Mouse (Mus musculus) Muller cell, postnatal 12 days (primary cell): Measurements from ENCODE around the gene Fcrl6.

ENCODE experiments used
- DNase-seq: peaks from one replicate; pipeline ENCODE4 v3.0.0-alpha.2; 2015; ENCODE audit errors: inconsistent ontology term

Gene Fcrl6

GRCm38 (mm10) chr1:172614654-172615053 lies 12.3 kb upstream of the Fcrl6 start:
- DNase-seq, result no peak

DNA sequence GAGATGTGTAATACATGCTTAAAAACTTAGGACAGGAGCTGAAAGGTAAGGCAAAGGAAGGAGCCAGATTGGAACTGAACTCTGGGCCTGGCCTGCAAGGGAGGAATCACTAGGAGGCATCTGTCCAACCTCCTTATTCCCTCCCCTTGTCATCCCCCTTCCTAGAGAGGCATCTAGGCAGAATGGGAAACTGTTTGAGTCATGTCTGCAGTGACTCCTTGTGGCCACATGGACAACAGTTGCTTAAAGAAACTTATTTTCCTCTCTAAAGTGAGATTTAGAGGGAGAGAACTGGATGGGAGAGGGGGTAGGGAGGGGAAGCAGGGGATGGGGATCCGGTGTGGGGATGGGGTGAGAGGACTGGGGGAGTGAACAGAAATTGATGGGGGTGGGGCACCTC lies 10.4 kb upstream of the Fcrl6 start:
- peak; percentile 5 for DNase-seq

GRCm38 (mm10) chr1:172611304-172611703 lies 9.0 kb upstream of the Fcrl6 start:
- DNase-seq, result no peak

DNA sequence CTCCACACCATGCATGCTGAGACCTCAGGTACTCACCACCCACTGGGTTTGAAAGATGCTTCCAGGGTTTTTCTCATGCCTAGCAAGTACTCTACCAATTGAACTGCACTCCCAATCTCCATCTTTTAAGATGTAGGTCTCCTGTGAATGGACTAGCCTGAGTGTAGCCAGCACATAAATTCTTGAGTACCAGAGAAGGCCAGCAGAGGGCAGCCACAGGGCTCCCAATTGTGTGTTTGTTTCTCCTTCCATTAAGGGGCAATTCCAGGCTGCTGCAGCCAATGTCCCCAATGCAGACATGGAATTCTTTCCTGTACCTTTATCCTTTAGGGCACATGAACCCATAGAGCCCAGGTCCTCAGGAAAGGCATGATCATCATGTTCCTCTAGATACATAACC lies 7.9 kb downstream of the Fcrl6 start:
- peak; percentile 13 for DNase-seq

- DNase-seq, result no peak
Measured at GRCm38 (mm10) chr1:172593956-172594355, 8.4 kb downstream of the Fcrl6 start.

DNA sequence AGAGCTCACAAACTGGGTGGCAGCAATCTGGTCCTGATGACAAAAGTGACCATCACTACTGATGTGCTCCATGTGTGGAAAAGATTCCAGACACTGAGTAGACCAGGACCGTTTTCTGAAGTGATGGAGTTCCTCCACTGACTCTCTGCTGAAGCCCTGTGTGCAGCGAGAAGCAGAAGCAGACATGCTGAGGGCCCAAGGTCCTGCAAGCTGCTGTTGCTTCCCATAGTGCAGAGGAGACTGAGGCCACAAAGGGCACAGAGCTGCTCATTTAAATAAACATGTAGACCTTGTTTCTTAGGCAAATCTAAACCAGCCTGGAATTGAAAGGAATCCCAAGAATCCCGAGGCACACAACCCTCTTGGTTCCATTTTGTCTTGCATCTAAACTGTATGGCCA lies 9.0 kb downstream of the Fcrl6 start:
- DNase-seq, result no peak

DNA sequence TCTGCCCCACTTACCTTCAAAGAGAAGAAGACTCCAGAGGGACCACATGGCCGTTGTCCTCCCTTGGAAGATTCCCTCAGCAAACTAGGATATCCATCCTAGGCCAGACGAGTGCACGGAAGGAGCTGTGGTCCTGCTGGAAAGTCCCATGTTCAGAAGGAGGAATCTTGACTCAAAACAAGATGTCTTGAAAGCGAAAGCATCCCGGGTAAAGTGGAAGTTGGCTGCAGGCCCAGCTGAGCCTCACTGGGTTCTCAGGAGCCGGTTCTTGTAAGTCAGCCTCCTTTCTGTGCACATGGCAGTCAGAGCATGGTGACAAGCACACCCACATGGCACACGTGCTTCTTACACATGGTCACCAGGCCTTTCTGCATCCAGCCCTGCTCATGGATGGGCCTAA lies 12.0 kb downstream of the Fcrl6 start, which contains the start of gene Slamf8:
Slamf8 (minus strand) TSS at position 184 of the 400 bp plus-strand sequence.
- no peak for DNase-seq

DNA sequence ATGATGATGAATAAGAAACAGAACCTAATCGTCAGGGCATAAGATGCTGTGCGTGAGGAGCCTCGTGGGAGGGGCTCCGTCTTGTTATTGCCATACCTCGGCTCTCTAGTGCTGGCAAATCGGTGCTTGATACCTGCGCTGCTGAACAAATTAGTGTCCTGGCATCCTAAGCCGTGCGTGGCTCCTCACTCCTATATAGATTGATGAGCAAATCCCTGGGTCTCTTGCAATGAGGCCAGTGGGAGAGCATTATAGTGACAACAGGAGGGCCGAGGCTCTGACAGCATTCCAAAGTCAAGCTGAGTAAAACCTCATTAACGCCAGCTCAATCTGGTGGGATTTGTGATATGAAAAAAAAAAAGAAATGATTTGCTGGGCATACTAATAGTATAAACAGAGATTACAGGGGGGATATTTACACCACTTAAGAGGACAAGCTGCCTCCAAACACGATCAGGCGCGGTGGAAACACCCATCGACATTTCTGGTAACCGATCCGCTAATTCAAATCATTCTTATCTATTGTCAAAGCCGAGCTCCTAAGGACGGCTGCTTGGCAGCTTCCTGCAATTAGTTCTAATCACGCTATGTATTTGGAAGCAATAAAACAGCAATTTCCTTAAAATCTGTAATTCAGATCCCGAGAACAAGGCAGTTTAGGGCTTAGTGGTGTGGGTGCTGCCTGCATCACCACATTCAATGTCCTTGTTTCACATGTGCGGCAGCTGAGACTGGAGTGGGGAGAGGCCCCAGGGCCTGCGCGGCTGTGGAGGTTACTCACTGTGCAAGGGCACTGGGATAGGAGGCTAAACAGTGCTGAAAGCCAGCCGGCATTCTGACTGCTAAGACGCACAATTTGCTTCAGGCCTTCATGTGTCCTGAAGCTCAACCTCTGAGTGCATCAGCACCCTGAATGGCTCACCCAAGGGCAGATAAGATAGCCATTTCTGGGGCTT lies 16.5 kb downstream of the Fcrl6 start:
- DNase-seq, result peak; percentile 27

- DNase-seq, result no peak
Measured at GRCm38 (mm10) chr1:172585026-172585425, 17.3 kb downstream of the Fcrl6 start.

GRCm38 (mm10) chr1:172584271-172584670 lies 18.1 kb downstream of the Fcrl6 start:
- no peak for DNase-seq

GRCm38 (mm10) chr1:172582436-172582835 lies 19.9 kb downstream of the Fcrl6 start:
- DNase-seq, result no peak

DNA sequence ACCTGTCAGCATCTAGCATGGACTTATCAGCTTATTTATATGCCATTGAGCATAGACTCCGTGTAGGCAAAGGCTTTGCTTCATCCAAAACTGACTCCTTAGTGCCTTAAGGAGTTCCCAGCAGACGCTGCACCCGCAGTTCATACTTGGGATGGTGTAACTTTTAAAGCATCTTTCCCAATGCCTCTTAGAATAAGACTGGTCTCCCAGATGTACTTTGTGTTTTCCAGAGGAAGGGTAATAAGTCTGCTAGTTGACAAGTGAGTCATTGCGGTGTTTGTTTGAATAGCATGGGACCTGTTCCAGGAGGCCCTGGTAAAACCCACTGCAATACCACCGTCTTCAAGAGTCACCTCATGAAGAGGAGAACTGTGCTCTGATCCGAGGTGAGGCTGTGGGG lies 22.2 kb downstream of the Fcrl6 start:
- DNase-seq, result no peak

GRCm38 (mm10) chr1:172567758-172568157 lies 34.6 kb downstream of the Fcrl6 start:
- no peak for DNase-seq

DNA sequence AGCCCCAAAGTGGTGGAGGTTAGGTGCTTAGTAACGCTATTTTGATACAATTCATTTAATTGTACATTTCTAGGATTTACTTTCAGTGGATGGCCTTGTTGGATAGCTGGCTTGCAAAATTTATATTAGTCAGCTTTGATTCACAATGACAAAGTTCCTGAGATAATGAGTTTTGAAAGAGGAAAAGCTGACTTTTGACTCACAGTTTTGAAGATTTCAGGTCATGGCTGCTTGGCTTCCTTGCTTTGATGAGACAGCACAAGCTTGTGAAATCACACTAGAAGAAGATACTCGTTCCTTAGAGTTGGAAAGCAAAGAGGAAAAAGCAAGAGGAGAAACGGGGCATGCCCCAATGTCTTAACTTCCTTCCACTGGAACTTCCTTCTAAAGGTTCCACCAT lies 36.2 kb downstream of the Fcrl6 start:
- no peak for DNase-seq

- DNase-seq, result no peak
Measured at GRCm38 (mm10) chr1:172563465-172563828, 38.9 kb downstream of the Fcrl6 start.

GRCm38 (mm10) chr1:172562641-172563464 lies 39.5 kb downstream of the Fcrl6 start:
- peak; percentile 78 for DNase-seq

DNA sequence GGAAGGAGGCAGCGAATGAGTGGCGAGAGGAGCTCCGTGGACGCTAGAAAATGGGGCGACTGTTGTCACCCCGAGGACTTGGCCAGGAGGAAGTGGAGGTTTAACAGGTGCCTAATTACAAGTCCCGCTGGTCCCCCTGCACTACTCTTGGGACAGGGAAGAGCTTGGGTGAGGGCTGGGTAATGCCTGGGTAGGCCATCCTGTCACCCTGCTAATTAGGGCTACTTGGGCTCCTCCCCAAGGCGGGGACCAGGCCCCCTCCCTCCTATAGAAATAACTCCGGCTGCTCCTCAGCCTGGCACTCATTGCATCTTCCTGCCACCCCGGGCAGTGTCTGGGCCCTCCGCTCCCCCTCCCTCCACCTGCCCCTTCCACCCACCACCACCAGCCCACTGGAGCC lies 46.7 kb downstream of the Fcrl6 start, which contains the start of gene Vsig8:
Vsig8 (plus strand) TSS at position 301 of the 400 bp plus-strand sequence.
- DNase-seq, result no peak

GRCm38 (mm10) chr1:172552623-172553022 lies 49.7 kb downstream of the Fcrl6 start:
- no peak for DNase-seq

DNA sequence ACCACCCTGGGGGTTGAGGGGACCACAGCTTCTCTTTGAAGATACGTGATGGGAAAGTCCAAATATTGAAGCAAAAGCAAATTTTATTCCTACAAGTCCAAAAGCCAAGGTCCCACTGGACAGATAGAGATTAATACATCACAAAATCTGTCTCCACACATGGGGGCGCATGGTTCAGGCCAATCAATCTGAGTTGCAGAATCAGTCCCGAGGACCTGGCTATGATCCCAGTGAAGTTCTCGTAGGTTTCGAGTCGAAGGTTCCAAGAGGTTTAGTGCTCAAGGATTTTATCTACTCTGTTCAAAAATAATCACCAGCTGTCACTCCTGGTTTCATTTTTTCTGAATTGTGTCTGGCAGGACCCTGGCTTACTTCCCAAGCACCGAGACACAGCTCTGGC lies 51.3 kb downstream of the Fcrl6 start:
- no peak for DNase-seq

GRCm38 (mm10) chr1:172550551-172550951 lies 51.8 kb downstream of the Fcrl6 start:
- peak; percentile 64 for DNase-seq

DNA sequence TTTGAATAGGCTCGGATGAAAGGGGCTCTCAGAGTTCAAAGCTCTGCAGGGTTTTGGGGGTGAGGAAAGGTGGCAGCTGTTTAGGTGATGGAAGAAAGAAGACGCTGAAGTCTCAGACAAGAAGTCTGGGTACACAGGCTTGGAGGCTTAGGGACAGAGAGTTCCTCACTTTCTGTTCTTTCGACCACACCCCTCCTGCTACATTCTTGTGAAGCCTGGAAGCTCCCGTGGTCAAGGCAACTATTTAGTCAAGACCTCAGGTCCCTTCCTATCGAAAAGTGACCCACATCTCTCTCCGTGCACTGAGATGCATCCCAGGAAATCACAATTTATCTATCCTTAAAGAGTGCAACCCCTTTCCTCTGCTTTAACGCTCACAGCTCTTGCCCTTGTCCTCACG lies 52.6 kb downstream of the Fcrl6 start:
- no peak for DNase-seq

- DNase-seq, result no peak
Measured at GRCm38 (mm10) chr1:172549314-172549713, 53.0 kb downstream of the Fcrl6 start.

GRCm38 (mm10) chr1:172548501-172548900 lies 53.9 kb downstream of the Fcrl6 start:
- no peak for DNase-seq
